ENCODE assay signal across 8 mouse cellular contexts in genomic region chr9:109073661-109074573, GRCm38 (mm10). TPM values are rescaled to one million over a fixed set of nuclear protein-coding genes. Genes with fewer than 3 reads are reported as not detected.
DNase-seq lines count a peak whose midpoint lies in the region; ATAC-seq and TF ChIP-seq lines count a peak whose summit lies in the region.

Atrip (minus strand) TSS chr9:109074124.

- H3K36me3 ChIP-seq in forebrain, embryonic 14.5 days (ENCODE audit: control insufficient read depth, insufficient read depth, low read length), result peaks cover 38% of the 10 kb centered on the region
- H3K36me3 ChIP-seq in liver, embryonic 16.5 days (ENCODE audit: control insufficient read depth, insufficient read depth), result peaks cover 6% of the 10 kb centered on the region
- peaks cover 35% of the 10 kb centered on the region for H3K36me3 ChIP-seq in neural tube, embryonic 12.5 days
- H3K36me3 ChIP-seq in stomach, postnatal 0 days (ENCODE audit: control insufficient read depth, insufficient read depth, low read length), result peaks cover 6% of the 10 kb centered on the region

- intact Hi-C loops in heart, postnatal 10 days (cut with DNase I), result no loop called here

- no peak for TF ChIP-seq EP300 in stomach, postnatal 0 days (optimal IDR thresholded peaks at IDR 0.05)

- WGBS in forebrain, embryonic 14.5 days, result under 1% methylated on average over 57 of the region's 57 CpGs
- WGBS in large intestine, adult 2 months, result under 1% methylated on average over 57 of the region's 57 CpGs
- under 1% methylated on average over 57 of the region's 57 CpGs for WGBS in liver, embryonic 16.5 days (ENCODE audit: insufficient replicate concordance)
- under 1% methylated on average over 57 of the region's 57 CpGs for WGBS in neural tube, embryonic 12.5 days
- WGBS in stomach, postnatal 0 days, result under 1% methylated on average over 57 of the region's 57 CpGs

- no peaks in the 10 kb centered on the region for H3K9me3 ChIP-seq in forebrain, embryonic 14.5 days (replicated peaks; ENCODE audit: control insufficient read depth, low read length)
- no peaks in the 10 kb centered on the region for H3K9me3 ChIP-seq in liver, embryonic 16.5 days (replicated peaks; ENCODE audit: control insufficient read depth, low read length)
- no peaks in the 10 kb centered on the region for H3K9me3 ChIP-seq in neural tube, embryonic 12.5 days
- H3K9me3 ChIP-seq in stomach, postnatal 0 days (ENCODE audit: control insufficient read depth, low read length), result no peaks in the 10 kb centered on the region

- H3K9ac ChIP-seq in forebrain, embryonic 14.5 days (ENCODE audit: low read length), result peak within 1 kb of the TSS; percentile 89
- H3K9ac ChIP-seq in liver, embryonic 16.5 days (ENCODE audit: low read depth, low read length), result peak within 1 kb of the TSS; percentile 86
- H3K9ac ChIP-seq in neural tube, embryonic 12.5 days, result peak within 1 kb of the TSS; percentile 86
- peak within 1 kb of the TSS; percentile 85 for H3K9ac ChIP-seq in stomach, postnatal 0 days (ENCODE audit: low read length)

- H3K4me2 ChIP-seq in forebrain, embryonic 14.5 days (ENCODE audit: low read length), result peak within 1 kb of the TSS; percentile 92
- peak within 1 kb of the TSS; percentile 98 for H3K4me2 ChIP-seq in liver, embryonic 16.5 days (ENCODE audit: low read depth, low read length)
- H3K4me2 ChIP-seq in neural tube, embryonic 12.5 days (replicated peaks), result peak within 1 kb of the TSS; percentile 91
- H3K4me2 ChIP-seq in stomach, postnatal 0 days (replicated peaks; ENCODE audit: low read depth), result peak within 1 kb of the TSS; percentile 75

- H3K4me3 ChIP-seq in forebrain, embryonic 14.5 days (ENCODE audit: low read depth, low read length), result peak within 1 kb of the TSS; percentile 82
- peak within 1 kb of the TSS; percentile 86 for H3K4me3 ChIP-seq in liver, embryonic 16.5 days (ENCODE audit: low read depth, low read length)
- H3K4me3 ChIP-seq in neural tube, embryonic 12.5 days, result peak within 1 kb of the TSS; percentile 73
- H3K4me3 ChIP-seq in stomach, postnatal 0 days (ENCODE audit: low read depth, low read length), result peak within 1 kb of the TSS; percentile 75

- H3K27me3 ChIP-seq in forebrain, embryonic 14.5 days (replicated peaks; ENCODE audit: control insufficient read depth, insufficient read depth, low read length), result no peaks in the 10 kb centered on the region
- no peaks in the 10 kb centered on the region for H3K27me3 ChIP-seq in liver, embryonic 16.5 days (ENCODE audit: control insufficient read depth, insufficient read depth, low read depth, low read length)
- no peaks in the 10 kb centered on the region for H3K27me3 ChIP-seq in neural tube, embryonic 12.5 days (replicated peaks)
- H3K27me3 ChIP-seq in stomach, postnatal 0 days (ENCODE audit: control insufficient read depth, insufficient read depth, low read length), result no peaks in the 10 kb centered on the region

- H3K4me1 ChIP-seq in forebrain, embryonic 14.5 days (ENCODE audit: control insufficient read depth, insufficient read depth, low read length), result peaks cover 9% of the 10 kb centered on the region
- H3K4me1 ChIP-seq in liver, embryonic 16.5 days (ENCODE audit: control insufficient read depth, low read depth, low read length), result peaks cover 13% of the 10 kb centered on the region
- H3K4me1 ChIP-seq in neural tube, embryonic 12.5 days, result peaks cover 17% of the 10 kb centered on the region
- peaks cover 5% of the 10 kb centered on the region; the same call in 1 of the 2 replicates for H3K4me1 ChIP-seq in stomach, postnatal 0 days (replicated peaks; ENCODE audit: control insufficient read depth, insufficient read depth)

- H3K27ac ChIP-seq in forebrain, embryonic 14.5 days (ENCODE audit: low read depth, low read length), result peak within 1 kb of the TSS; percentile 68
- H3K27ac ChIP-seq in liver, embryonic 16.5 days (ENCODE audit: low read length), result peak within 1 kb of the TSS; percentile 62
- 0 out of 2 replicates have a peak within 1 kb of the TSS, but pooled peaks have one; percentile 54 for H3K27ac ChIP-seq in neural tube, embryonic 12.5 days
- H3K27ac ChIP-seq in stomach, postnatal 0 days (replicated peaks), result peak within 1 kb of the TSS; percentile 76

- peak; percentile 84 for DNase-seq in ES-CJ7 (ENCODE audit: low read depth, low spot score)
- DNase-seq in forebrain, embryonic 14.5 days (ENCODE audit: low spot score), result peak; percentile 95
- peak; percentile 94 for DNase-seq in heart, postnatal 10 days
- no peak for DNase-seq in large intestine, adult 2 months (ENCODE audit: low read depth, low spot score)
- peak; percentile 94 for DNase-seq in stomach, postnatal 0 days (ENCODE audit: low spot score)

- ATAC-seq in cerebellum, adult (ENCODE audit: insufficient number of reproducible peaks, low FRiP score, low TSS enrichment), result peak; percentile 98
- peak; percentile 100 for ATAC-seq in forebrain, embryonic 14.5 days
- peak; percentile 100 for ATAC-seq in liver, embryonic 16.5 days (ENCODE audit: low read depth)
- ATAC-seq in neural tube, embryonic 12.5 days (ENCODE audit: low FRiP score, low read depth), result peak; percentile 100
- peak; percentile 98 for ATAC-seq in stomach, postnatal 0 days (ENCODE audit: low FRiP score, low TSS enrichment)

- TF ChIP-seq CTCF in stomach, postnatal 0 days (IDR thresholded peaks at IDR 0.05; ENCODE audit: low read depth), result no peak

RNA-seq across cellular contexts. Expression of gene Atrip, which starts in this region (rescaled TPM):
- 27.3 and 29.6 TPM in 2 replicates for polyA plus RNA-seq in forebrain, embryonic 14.5 days (2014; fragmentation: Nextera tagmentation; extraction: Ambion mirVana)
- total RNA-seq in heart, postnatal 10 days (2021), result 10 to 100 TPM in 1 of 2 experiments, 1 to 10 TPM in 1; 9.2 to 10.4 TPM
- polyA plus RNA-seq in large intestine, adult 2 months (2012; rRNA removed), result 11.7 and 13.7 TPM in 2 replicates
- polyA plus RNA-seq in liver, embryonic 16.5 days (2015; fragmentation: Nextera tagmentation; extraction: Ambion mirVana), result 8.5 and 8.8 TPM in 2 replicates
- 29.8 and 30.1 TPM in 2 replicates for polyA plus RNA-seq in neural tube, embryonic 12.5 days (2016; fragmentation: Nextera tagmentation; extraction: Ambion mirVana)
- polyA plus RNA-seq in stomach, postnatal 0 days (2015; fragmentation: Nextera tagmentation; extraction: Ambion mirVana), result 10.8 and 11.3 TPM in 2 replicates
